Mouse (Mus musculus): ENCODE results near the gene Tmcc1. TPM values are rescaled to one million over a fixed set of nuclear protein-coding genes. Genes with fewer than 3 reads are reported as not detected.

Tmcc1 gene
- total RNA-seq, 4 experiments from 2014 or later = 20.4 to 37.4 (median 27.8) TPM

DNA sequence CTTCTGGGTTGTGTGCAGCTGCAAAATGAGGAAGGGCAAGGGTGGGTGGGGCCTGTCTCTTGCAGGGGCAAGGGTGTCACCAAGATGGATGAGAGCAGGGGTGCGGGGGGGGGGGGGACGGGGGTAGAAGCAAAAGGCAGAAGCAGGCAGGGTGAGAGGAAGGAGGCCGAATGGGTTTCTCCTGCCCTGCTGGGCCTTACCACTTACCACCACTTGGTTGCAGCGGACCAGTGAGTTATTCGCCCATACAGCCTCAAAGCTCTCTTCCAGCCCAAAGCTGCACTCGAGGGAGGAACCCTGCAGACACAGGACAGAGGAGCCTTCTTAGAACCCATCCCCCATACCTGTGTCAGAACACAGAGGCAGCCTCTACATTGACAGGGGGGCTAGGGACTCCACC is 223.3 kb downstream of the Tmcc1 start:
- DNase-seq = no peak

GRCm38 (mm10) chr6:115969103-115969502 is 224.2 kb downstream of the Tmcc1 start:
- DNase-seq = no peak

DNA sequence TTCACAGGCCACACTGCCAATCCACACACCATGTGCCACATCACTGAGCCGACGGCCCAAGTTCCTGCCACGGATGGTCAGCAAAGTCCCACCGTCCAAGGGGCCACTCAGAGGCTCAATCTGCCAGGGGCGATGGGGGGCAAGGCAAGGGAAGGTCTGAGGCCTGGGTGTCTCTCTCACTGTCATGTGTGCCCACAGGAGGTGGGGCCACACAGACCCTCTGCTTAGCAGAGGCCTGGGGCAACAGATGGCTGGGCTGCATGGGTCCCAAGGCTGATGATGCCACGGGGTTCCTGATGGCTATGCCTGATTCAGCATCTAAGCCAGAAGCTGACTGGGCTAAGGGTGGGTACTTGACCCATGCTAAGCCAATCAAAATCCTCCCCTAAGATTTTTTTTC is 224.6 kb downstream of the Tmcc1 start:
- DNase-seq = no peak

Other genes with a start within 250 kb of the Tmcc1 start
- under 1 TPM in 1 of 4 experiments, not detected in 3; 0.40 TPM for gene H1foo, start 248.5 kb downstream of the Tmcc1 start, total RNA-seq (2022)
- gene Plxnd1, start 198.5 kb downstream of the Tmcc1 start, total RNA-seq (2022) = 100 to 1,000 TPM; 176 to 243 (median 208) TPM
- 10 to 100 TPM; 59.0 to 70.2 (median 63.3) TPM for gene Washc2, start 14.6 kb upstream of the Tmcc1 start, total RNA-seq (2022)
- gene Zfand4, start 70.7 kb upstream of the Tmcc1 start, total RNA-seq (2022) = 1 to 10 TPM; 1.2 to 3.1 (median 2.4) TPM
- gene March8, start 144.5 kb upstream of the Tmcc1 start, total RNA-seq (2022) = 10 to 100 TPM; 73.0 to 96.4 (median 81.4) TPM

All from adrenal gland, adult 8-10 months (tissue).